Mouse (Mus musculus) left cerebral cortex, postnatal 10 days (tissue): Measurements from ENCODE around the gene Zfp318. TPM values are rescaled to one million over a fixed set of nuclear protein-coding genes. Genes with fewer than 3 reads are reported as not detected.

Experiments
- DNase-seq, 2 experiments: peaks; one replicate each; pipeline ENCODE4 v3.0.0; 2021 to 2022; ENCODE audit warnings: low spot score in 2 of 2, mixed read lengths in 1 of 2; ENCODE audit errors: extremely low spot score in 1 of 2
- intact Hi-C: fragments of 180-260 bp; cut with DNase I; formaldehyde crosslinking; loops from one replicate; pipeline ENCODE4 v1.15.1; 2025
- total RNA-seq, 2 experiments: library from RNA; stranded (reverse); gene quantifications; 2 replicates each; pipeline ENCODE4 v1.2.3; 2021

Zfp318 gene
- total RNA-seq, 2 experiments from 2014 or later = 78.2 to 79.2 TPM

DNA sequence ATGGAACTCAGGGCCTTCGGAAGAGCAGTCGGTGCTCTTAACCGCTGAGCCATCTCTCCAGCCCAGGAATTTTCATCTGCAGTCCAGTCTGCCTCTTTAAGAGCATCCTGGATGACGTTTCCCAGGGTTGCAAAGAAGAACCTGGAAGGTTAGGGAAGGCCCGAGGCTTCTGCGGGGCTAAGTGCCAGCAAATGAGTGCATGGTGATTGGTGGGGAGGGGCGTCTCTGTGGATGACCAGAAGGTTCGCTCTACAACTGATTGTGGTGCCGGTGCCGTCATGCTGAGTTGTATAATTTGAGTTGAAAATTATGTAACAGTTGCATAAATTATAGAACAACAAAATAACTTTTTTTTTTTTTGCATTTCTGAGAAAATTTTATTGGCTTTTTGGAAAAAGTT, 55.6 kb downstream of the Zfp318 start:
- DNase-seq = no peak
- intact Hi-C loops = no loop called here

- intact Hi-C loops = no loop called here
Measured at GRCm38 (mm10) chr17:46444839-46445579, 61.5 kb downstream of the Zfp318 start.

GRCm38 (mm10) chr17:46446264-46446663, 62.7 kb downstream of the Zfp318 start:
- DNase-seq = no peak
- intact Hi-C loops = no loop called here

More at GRCm38 (mm10) chr17:46444839-46445579, 61.5 kb downstream of the Zfp318 start:
- no peak for DNase-seq

DNA sequence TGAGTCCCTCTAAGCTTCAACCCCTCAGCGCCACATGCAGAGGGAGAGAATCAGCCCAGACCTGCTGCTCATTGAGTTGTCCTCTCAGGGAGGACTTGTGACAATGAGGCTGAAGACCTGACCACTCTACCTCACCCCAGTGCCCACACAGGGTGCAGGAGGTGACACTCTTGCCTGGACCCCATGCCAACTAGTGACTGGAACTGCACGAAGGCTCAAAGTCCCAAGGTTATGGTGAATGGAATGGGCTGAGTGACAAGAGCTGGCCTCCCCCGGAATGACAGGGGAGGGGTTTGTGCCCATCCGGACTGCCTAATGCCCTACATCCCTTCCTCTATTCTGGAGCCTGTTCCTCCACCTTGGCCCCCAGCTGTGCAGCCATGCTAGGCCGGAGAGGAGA, 69.2 kb downstream of the Zfp318 start:
- DNase-seq = no peak
- intact Hi-C loops = no loop called here

GRCm38 (mm10) chr17:46453302-46453948, 69.9 kb downstream of the Zfp318 start:
- intact Hi-C loops = no loop called here
- DNase-seq = no peak

DNA sequence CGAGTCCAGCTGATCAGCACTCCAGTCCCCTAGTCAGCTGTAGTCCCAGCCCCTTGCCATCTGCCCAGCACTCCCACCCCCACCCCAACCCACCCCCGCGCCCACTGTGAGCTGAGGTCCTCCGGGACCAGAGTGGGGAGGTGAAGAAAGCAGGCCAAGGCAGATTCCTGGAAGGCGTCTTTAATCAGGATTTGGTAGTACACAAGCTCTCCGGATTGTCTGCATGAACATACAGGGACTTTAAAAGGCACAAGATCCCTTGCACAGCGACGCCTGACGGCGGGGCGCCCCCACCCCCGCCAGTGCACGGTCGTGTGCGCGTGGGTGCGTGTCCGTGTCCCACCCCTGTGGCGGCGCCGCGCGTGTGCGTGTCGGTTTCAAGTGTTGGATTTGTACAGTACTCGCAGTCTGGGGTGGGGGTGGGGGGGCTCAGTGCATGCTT, 70.5 kb downstream of the Zfp318 start:
- intact Hi-C loops = no loop called here
- DNase-seq = no peak

DNA sequence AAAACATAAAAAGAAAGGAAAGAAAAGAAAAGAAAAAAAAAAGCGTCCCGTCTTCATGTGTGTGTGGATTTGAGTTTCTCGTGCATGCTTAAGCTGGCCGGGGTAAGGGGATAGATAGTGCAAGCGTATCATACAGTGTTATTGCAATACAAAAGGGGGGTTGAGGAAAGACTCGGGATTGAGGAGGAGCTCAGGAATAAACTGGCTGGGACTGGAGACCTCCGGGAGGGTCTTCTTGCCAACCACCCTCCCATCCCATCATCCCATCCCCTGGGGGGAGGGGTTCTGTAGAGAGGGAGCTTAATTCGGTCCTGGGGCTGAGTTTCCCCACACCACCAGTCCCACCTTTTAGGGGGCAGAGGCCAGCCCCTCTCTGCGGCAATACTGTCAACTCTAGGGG, 71.0 kb downstream of the Zfp318 start:
- intact Hi-C loops = no loop called here
- DNase-seq = no peak

DNA sequence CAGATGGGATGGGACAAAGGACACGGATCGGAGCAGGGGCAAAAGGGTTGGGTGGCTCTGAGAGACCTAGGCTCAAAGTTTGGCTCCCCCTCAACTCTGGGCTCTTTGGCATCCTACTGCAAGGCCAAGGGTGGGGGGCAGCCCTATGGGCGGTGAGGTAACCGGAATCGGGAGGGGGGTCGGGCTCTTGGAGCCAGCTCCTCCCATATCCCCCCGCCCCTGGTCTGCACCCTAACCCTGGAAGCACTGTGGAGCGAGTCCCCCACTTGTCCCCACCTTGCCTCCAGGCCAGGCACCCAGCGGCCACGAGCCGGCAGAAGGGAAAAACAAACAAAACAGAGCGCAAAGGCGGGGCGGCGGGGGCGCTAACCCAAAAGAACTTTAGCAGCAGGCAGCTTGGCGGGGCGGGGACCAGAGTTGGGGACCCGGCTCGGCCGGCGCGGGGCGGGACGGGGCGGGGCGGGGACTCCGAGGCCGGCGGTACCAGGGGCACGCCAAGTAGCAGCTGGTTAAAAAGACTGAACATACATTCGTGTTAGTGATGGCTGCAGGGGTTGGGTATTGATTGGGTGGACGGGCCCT, 71.7 kb downstream of the Zfp318 start:
- DNase-seq = peak in 1 of 2 experiments; percentile 71
- intact Hi-C loops = no loop called here

DNA sequence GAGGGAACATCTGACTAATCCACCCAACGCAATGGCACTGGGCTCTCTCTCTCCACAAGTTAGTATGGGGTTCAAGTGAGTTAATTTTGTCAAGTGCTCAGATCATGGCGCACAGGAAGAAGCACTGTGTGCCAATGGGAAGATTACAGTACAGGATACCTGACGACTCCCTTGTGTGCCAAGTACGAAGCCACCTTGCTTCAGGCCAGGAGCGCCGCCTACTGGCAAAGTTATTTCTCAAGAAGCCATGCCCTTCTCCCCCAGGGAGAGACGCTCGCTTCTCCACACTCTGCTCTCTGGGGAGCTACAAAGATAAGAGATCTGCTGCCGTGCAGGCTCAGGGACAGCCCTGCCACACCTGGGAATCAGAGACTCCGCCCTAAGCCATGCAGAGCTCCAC, 74.3 kb downstream of the Zfp318 start:
- no peak for DNase-seq
- intact Hi-C loops = no loop called here

DNA sequence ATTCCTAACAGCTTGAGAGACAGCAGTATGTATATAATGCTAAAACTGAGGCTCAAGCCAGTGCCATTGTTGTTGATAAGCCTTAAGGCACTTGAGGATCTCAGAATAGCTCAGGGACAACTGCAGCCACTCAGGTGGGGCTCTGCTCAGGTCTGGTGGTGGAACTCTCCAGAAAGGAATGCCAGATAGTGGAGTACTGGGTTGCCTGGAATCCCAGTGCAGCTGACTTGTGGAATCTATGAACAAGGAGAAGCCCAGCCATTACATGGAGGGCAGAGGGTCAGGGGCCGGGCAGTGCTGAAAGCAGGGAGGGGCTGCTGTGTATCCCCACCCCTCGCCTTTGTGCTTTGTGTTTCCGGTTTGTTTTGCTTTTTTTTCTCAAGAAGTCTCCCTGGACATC, 74.9 kb downstream of the Zfp318 start:
- intact Hi-C loops = no loop called here
- no peak for DNase-seq

- no peak for DNase-seq
- intact Hi-C loops = no loop called here
Measured at GRCm38 (mm10) chr17:46460673-46461072, 77.1 kb downstream of the Zfp318 start.

GRCm38 (mm10) chr17:46461347-46461746, 77.8 kb downstream of the Zfp318 start:
- DNase-seq = no peak
- intact Hi-C loops = no loop called here

- intact Hi-C loops = no loop called here
- no peak for DNase-seq
Measured at GRCm38 (mm10) chr17:46462226-46462625, 78.7 kb downstream of the Zfp318 start.

DNA sequence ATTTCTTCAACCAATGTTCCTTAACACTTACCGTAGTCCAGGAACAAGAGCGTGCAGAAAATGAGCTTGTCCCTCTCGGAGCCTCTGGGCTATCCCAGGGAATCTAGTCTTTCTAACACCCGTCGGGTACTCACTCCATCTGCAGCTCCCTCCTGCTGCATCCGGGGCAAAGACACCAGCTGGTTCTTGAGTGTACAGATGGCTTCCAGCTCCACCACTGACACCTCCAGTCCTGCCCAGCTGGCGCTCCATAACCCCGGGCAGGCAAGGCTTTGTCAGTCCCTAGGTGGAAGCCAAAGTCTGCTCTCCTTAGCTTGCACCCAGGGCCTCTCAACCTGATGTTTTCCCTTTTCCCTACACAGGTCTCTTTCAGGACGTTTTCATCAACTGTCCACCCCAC, 84.3 kb downstream of the Zfp318 start:
- no peak for DNase-seq
- intact Hi-C loops = no loop called here

Other genes with a start within 250 kb of the Zfp318 start
- gene Rsph9, start 239.5 kb upstream of the Zfp318 start, total RNA-seq = 10 to 100 TPM; 33.0 to 34.8 TPM
- gene Mad2l1bp, start 230.2 kb upstream of the Zfp318 start, total RNA-seq = 10 to 100 TPM; 13.2 to 15.3 TPM
- 100 to 1,000 TPM in 1 of 2 experiments, 10 to 100 TPM in 1; 86.6 to 101 TPM for gene Gtpbp2, start 222.7 kb upstream of the Zfp318 start, total RNA-seq
- gene Polh, start 181.1 kb upstream of the Zfp318 start, total RNA-seq = 1 to 10 TPM; 6.3 to 7.8 TPM
- gene Xpo5, start 180.9 kb upstream of the Zfp318 start, total RNA-seq = 10 to 100 TPM; 40.0 to 41.9 TPM
- 10 to 100 TPM; 38.3 to 42.7 TPM for gene Polr1c, start 135.7 kb upstream of the Zfp318 start, total RNA-seq
- 10 to 100 TPM; 73.6 to 83.9 TPM for gene Yipf3, start 135.7 kb upstream of the Zfp318 start, total RNA-seq
- 100 to 1,000 TPM; 101 to 103 TPM for gene Lrrc73, start 130.2 kb upstream of the Zfp318 start, total RNA-seq
- 10 to 100 TPM; 33.2 to 37.8 TPM for gene Tjap1, start 100.7 kb upstream of the Zfp318 start, total RNA-seq
- gene Dlk2, start 86.3 kb upstream of the Zfp318 start, total RNA-seq = 10 to 100 TPM; 52.1 to 52.5 TPM
- 1 to 10 TPM; 8.1 to 8.7 TPM for gene Abcc10, start 55.4 kb upstream of the Zfp318 start, total RNA-seq
- gene Crip3, start 45.2 kb downstream of the Zfp318 start, total RNA-seq = 1 to 10 TPM; 3.1 to 5.9 TPM
- gene Slc22a7, start 54.7 kb downstream of the Zfp318 start, total RNA-seq = under 1 TPM; 0.26 to 0.75 TPM
- gene Ttbk1, start 103.9 kb downstream of the Zfp318 start, total RNA-seq = 100 to 1,000 TPM; 115 to 117 TPM
- gene Dnph1, start 113.0 kb downstream of the Zfp318 start, total RNA-seq = 1 to 10 TPM; 6.0 to 6.2 TPM
- gene Cul9, start 162.7 kb downstream of the Zfp318 start, total RNA-seq = 10 to 100 TPM; 41.7 to 43.5 TPM
- 10 to 100 TPM; 39.9 to 44.9 TPM for gene Srf, start 172.4 kb downstream of the Zfp318 start, total RNA-seq
- gene Ptk7, start 245.8 kb downstream of the Zfp318 start, total RNA-seq = 10 to 100 TPM; 18.5 to 18.8 TPM